Mouse (Mus musculus): Measurements from ENCODE around the gene Cyth2. TPM values are rescaled to one million over a fixed set of nuclear protein-coding genes. Genes with fewer than 3 reads are reported as not detected.

The Cyth2 gene
- 100 to 1,000 TPM; 229 to 242 TPM for total RNA-seq (2021)

DNA sequence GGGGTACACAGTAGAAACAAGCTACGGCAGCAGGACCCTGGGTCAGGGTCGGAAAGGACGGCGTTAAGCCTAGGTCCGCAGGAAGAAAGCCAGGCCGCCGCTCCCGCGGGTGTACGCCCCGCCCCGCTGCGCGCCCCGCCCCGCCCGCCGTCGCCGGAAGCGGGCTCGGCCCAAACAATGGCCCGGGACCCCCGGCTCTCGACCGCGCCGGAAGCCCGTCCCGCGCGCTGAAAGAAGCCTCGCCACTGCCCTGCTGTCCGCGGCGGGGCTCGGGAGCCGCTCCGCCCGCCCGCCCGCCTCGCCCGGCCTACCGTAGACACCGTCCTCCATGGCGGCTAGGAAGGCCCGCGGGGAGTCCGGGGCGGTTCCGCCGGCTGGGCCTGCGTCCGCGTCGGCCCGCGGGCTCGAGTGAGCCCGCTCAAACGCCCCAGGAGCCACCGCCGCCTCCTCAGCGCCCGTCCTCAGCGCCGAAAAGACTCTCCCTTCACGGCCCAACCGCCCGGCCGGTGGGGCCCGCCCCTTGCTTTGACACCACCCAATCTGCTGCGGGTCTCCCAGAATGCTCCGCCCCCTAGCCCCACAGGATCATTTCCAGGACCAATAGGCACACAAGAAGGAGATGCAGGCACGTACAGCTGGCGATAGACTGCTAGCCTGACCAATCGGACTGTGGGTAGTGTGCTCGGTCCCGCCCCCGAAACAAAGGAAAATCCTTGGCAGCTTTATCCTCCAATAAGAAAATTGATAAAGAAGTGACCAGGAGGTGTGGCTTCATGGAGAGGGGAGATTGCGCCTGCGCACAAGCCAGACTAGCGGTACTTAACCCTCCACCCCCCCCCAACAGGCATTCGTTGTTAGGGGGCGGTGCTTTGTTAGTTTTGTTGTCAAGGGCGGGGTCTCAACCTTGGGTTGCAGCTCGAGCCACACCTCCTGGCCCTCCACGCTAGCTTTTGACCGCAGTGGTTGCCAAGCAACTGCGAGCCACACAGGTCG is at the start of gene Cyth2:
Cyth2 (minus strand) TSS at position 795 of the 993 bp plus-strand sequence.
- intact Hi-C loops (cut with DNase I): no loop called here
- peak; percentile 99 to 100 for DNase-seq (ENCODE audit: extremely low spot score in 1 of 2, low spot score in 2 of 2)

GRCm38 (mm10) chr7:45862804-45863203 is 48.4 kb upstream of the Cyth2 start:
- no peak for DNase-seq (ENCODE audit: extremely low spot score in 1 of 2, low spot score in 2 of 2)
- intact Hi-C loops (cut with DNase I): no loop called here

GRCm38 (mm10) chr7:45859008-45859407 is 44.6 kb upstream of the Cyth2 start:
- DNase-seq (ENCODE audit: extremely low spot score in 1 of 2, low spot score in 2 of 2): no peak
- intact Hi-C loops (cut with DNase I): no loop called here

- peak in 1 of 2 experiments; percentile 62 for DNase-seq (ENCODE audit: extremely low spot score in 1 of 2, low spot score in 2 of 2)
- intact Hi-C loops (cut with DNase I): no loop called here
These were observed 42.8 kb upstream of the Cyth2 start for GRCm38 (mm10) chr7:45856950-45857901.

DNA sequence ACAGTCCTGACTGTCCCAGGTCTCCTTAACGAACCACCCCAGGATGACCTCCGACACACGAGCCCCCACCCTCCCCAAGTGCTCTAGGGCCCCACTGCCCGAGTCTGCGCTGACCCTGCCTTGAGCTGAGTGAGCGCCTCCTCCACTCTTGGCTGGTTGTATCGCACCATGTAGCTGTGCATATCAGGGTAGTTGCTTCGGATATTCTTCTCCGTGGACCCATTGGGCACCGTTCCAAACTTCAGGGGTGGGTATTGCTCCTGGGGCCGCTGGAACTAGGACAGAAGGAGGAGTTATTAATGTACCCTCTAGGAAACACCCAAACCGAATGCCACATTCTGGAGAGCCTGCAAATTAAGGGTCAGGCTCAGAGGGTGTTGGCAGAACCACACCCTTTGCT is 38.7 kb upstream of the Cyth2 start:
- DNase-seq (ENCODE audit: extremely low spot score in 1 of 2, low spot score in 2 of 2): no peak
- intact Hi-C loops (cut with DNase I): no loop called here

DNA sequence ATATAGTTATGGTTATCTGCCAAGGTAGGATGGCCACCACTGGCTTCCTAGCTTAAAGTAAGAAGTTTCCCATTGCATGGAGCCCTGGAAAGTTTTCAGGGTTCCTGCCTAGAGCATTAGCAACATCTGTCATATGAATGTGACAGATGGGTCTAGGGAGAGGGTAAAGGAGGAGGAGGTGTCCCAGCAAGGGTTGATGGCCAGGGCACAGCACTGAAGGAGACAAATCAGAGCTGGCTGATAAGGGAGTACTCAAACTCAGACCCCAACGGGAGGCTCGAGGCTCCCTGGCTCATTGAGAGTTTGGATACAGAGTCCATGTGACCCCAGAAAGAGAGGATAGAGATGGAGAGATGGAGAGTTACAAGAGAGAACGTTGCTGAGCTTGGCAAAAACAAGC is 36.3 kb upstream of the Cyth2 start:
- DNase-seq (ENCODE audit: extremely low spot score in 1 of 2, low spot score in 2 of 2): no peak
- intact Hi-C loops (cut with DNase I): no loop called here

DNA sequence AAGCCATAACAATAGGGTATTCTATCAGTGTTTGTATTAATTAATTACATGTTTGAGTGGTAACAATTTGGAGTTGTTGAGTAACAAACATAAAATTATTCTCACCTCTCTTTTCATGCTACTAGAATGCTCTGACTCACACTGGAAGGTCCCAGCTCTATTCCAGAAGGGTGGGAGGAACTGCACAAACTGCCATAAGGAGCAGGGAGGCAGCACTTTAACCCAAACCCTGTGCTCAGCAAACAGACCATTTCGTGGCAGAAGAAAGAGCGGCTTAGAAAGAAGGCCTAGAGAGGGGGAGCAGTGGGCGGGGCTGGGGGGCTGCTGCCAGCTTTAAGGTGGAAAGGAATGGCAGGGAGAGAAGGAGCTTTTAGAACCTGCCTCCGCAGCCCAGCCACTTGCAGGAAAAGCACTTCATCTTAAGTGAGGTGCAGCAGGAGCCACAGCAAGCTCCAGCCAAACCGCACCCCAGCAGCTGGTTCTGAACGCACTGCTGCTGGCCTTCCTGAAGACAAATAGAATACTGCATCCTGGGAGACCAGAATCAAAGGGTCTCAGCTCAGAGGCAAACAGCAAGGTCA is 34.2 kb upstream of the Cyth2 start:
- intact Hi-C loops (cut with DNase I): no loop called here
- no peak for DNase-seq (ENCODE audit: extremely low spot score in 1 of 2, low spot score in 2 of 2)

DNA sequence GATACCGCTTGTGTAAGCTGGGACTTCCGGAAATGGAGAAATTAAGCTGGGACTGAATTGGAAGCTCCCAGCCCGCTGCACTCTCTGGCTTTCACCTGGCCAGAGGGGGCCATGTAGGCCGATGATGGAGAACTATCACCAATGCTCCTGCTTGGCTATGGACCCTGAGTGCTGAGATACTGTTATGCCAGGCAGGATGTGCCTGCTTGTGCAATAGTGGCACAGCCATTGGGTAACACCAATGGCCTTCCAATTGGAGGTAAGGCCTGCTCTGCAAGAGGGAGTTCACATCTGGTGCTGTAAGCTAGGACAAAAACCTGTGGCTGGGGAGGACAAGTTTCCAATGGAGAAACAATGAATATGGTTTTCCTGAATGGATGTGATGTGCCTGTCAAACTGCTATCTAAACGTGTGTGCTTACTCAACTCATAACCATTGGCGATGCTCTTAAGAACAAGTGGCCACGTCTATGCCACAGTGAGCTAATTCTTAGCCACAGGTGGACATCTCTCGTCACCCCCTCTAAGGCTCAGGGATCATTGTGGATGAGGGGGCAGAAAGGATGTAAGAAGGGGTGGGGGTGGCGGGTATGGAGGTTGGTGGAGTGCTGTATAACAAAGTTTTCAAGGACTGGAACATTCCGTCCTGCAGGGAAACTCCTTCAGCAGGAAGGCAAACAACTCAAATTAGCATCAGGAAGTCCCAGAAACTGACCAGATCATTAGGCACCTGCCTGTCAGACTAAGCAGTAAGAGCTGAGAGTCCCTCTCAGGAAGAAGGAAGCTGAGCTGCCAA is 28.8 kb upstream of the Cyth2 start:
- DNase-seq (ENCODE audit: extremely low spot score in 1 of 2, low spot score in 2 of 2): no peak
- intact Hi-C loops (cut with DNase I): no loop called here

DNA sequence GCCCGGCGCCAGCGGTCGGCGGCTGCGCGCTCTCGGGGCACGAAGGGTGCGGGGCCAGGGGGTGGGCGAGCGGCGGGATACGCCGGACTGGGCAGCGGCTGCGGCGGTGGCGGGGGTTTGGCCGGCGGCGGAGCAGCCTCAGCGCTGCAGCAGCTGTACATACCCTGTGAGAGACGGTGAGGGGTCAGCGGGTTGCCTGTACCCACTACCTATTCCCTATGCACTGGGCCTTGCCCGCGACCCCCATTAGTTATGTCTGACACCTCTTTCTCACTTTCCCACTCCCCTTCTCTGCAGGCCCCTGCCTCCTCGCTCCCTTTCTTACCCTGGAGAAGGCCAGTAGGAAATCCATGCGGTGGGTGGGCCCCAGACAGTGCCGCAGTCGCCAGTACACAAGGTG is 19.5 kb upstream of the Cyth2 start:
- peak in 1 of 2 experiments; percentile 44 for DNase-seq (ENCODE audit: extremely low spot score in 1 of 2, low spot score in 2 of 2)
- intact Hi-C loops (cut with DNase I): no loop called here

DNA sequence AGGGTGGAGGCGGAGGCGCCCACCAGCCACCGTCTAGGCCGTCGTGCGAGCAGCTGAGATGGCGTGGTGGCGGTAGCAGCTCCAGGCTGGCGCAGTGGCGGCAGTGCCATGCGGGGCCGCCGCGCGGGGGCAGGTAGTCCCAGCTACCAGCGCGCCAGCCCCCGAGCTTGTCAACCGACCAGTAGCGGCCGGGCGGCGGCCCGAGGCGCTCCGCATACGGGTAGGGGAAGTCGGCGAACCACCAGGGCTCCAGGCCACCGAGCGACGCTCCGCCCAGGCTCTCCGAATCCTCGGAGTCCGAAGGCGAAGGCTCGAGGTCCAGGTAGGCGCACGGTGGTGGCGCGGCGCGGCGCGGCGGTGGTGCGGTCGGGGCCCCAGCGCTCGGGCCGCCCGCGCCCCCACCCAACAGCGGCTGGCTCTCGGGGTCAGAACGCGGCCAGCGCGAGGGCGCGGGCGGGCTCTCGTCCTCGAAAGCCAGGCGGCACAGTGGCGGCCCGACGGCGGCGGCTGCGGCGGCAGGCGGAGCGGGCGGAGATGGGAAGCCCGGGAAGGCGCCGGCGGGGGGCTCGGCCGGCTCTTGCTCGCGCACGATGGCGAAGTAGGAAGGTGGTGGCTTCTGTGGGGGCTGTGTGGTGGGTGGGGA is 18.9 kb upstream of the Cyth2 start:
- peak in 1 of 2 experiments; percentile 61 for DNase-seq (ENCODE audit: extremely low spot score in 1 of 2, low spot score in 2 of 2)
- intact Hi-C loops (cut with DNase I): no loop called here

GRCm38 (mm10) chr7:45832428-45832827 is 18.0 kb upstream of the Cyth2 start:
- DNase-seq (ENCODE audit: extremely low spot score in 1 of 2, low spot score in 2 of 2): no peak
- intact Hi-C loops (cut with DNase I): no loop called here

- intact Hi-C loops (cut with DNase I): no loop called here
- no peak for DNase-seq (ENCODE audit: extremely low spot score in 1 of 2, low spot score in 2 of 2)
These were observed 16.7 kb upstream of the Cyth2 start for GRCm38 (mm10) chr7:45831128-45831525.

DNA sequence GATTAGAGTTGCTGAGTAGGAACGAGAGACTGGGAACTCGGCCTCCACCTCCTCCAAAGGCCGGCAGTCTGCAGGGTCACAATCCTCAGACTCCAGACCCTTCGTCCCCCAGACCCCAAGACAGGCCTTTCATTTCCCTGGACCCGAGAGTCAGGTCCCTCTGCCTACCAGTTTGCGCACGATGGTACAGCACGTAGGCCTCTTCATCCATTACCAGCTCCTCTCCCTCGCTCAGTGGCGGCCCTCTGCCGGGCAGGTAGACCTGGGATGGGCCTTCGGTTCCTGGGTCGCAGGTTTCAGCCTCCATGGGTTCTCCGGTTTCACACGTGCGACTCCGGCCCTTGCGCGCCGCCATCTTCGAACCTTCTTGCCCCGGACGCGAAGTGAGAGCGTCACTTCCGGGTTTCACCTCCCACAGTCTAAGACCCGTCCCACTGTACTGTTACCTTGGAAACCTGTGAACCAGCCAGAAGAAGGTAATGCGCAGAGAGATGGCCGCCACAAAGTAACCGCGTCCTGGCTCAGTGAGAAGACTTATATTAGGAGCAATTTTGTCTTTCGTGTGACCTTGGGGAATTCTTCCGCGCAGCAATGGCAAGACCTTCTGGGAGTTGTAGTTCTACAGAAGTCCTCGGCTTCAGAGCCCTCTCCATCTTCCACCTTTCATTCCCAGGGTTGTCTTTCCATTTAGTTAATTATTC is 16.2 kb upstream of the Cyth2 start, which contains the start of gene Grwd1:
Grwd1 (minus strand) TSS at position 518 of the 701 bp plus-strand sequence.
- DNase-seq (ENCODE audit: extremely low spot score in 1 of 2, low spot score in 2 of 2): peak; percentile 84 to 88
- intact Hi-C loops (cut with DNase I): no loop called here

GRCm38 (mm10) chr7:45826631-45827030 is 12.2 kb upstream of the Cyth2 start:
- intact Hi-C loops (cut with DNase I): no loop called here
- no peak for DNase-seq (ENCODE audit: extremely low spot score in 1 of 2, low spot score in 2 of 2)

DNA sequence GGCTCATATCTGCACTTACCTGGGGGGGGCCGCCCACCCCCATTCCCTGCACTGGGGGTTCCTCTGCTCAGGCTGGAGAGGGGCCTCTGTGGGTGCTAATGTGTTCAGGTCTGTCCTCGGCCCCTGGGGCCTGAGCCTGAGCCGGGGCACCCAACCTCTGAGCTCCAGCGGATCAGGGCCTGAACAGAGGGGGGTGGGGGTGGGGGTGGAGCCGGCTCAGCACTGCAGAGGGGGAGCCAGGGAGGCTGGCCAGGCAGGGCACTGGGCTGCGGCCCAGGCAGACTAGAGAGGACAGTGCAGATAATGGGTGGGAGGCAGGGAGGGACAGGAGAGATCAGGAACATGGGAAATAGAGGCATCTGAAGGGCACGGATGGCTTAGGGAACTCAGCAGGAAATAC is 10.2 kb upstream of the Cyth2 start, which contains the start of gene Kcnj14:
Kcnj14 (minus strand) TSS at position 185 of the 400 bp plus-strand sequence.
- intact Hi-C loops (cut with DNase I): loop anchor here (5.0 kb wide), 1 partner anchor 328 kb away; no protein-coding TSS in a partner anchor
- DNase-seq (ENCODE audit: extremely low spot score in 1 of 2, low spot score in 2 of 2): no peak

DNA sequence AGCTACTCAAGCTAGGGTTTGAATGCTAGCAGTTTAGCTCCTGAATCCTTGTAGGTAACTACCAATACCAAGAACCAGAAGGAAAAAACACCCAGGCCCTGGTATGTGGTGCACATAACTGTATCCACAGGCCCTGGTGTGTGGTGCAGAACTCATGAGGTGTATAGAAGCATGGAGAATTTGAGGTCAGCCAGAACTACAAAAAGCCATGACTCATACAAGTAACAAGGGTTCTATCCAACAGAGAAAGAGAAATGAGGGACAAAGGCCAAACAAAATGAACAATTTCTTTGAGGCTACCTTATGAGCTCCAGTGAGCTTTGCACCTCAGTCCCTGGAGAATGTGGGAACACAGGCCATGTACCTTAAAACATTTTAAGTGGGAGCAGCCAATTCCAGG is 6.5 kb upstream of the Cyth2 start:
- intact Hi-C loops (cut with DNase I): loop anchor here (5.0 kb wide), 1 partner anchor 331 kb away; no protein-coding TSS in a partner anchor
- no peak for DNase-seq (ENCODE audit: extremely low spot score in 1 of 2, low spot score in 2 of 2)

DNA sequence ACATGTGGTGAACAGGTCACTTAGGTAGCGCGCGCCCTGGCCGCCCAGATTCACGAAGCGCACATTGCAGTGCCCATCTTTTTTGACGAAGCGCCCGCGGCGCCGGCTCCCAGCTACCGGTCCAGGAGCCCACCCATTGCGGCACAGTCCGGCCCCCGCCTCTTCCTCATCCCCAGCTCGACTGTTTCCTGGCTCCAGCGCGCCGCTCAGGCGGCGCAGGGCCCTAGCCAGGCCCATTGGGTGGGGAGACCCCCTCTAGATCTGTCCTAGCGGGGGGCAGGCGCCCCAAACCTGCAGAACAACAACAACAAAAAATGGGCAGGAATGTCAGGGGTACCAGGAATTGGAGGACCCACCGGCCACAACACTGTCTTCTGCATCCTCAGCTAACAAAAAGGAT is 5.5 kb upstream of the Cyth2 start:
- no peak for DNase-seq (ENCODE audit: extremely low spot score in 1 of 2, low spot score in 2 of 2)
- intact Hi-C loops (cut with DNase I): loop anchor here (5.0 kb wide), 1 partner anchor 332 kb away; no protein-coding TSS in a partner anchor
